Mouse (Mus musculus) brain, adult 2 months (tissue): ENCODE data around the gene Ube2i.

ENCODE experiments used
- DNase-seq: peaks from one replicate; pipeline ENCODE4 v3.0.0; 2011; ENCODE audit warnings: low read depth, low spot score

Ube2i gene

DNA sequence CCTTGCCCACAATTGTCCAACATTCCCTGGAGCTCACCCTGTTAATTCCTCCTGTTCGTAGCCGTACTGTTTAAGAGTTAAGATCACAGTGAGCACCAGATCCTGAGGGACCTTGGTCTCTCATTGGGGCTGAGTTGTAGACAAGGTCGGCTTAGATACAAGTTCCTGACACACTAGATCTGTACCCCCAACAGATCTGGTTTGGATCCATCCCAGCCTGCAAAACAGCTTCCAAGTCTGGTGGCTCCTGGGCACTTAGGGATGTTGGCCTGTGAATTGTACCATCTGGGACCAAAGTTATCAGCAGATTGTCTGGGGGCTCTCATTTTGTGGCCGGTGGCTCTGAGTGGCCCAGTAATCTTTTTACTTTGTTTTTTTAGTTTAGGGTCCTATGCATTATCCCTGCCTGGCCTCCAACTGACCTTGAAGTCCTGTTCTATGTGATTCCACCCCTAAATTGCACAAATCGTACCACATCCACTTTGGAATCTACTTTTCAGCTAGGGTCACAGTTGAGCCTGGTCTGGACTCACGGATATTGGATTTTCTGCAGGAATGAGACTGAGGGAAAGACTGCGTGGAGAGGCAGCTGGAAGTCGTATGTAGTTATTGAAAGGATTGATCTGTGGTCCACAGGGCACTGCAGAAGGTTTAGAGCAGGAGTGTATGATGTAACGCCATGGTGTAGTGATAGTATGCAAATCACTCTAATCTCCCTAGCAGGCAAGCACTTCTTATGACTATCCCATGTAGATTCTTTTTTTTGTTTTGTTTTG, at the start of gene Ube2i:
Ube2i (minus strand) TSS at position 52 of the 776 bp plus-strand sequence.
- DNase-seq = no peak

DNA sequence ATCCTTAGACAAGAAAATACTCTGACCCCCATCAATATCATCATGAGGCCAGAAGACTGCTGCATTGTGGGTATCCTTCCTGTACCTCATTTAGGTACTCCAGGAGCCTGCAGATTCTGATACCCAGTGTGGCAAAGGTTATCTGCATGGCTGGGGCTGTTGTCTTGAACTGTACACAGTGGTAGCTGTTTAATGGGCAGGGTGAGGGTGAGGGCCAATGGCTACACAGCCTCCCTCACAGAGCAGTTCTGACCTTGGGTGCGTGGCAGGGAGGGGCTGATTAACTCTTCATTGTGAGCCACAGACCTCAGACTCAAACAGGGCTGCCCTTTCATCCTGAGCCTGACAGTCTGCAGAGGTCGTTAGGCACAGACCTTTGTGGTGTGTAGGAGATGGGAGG, 48.5 kb upstream of the Ube2i start:
- no peak for DNase-seq

DNA sequence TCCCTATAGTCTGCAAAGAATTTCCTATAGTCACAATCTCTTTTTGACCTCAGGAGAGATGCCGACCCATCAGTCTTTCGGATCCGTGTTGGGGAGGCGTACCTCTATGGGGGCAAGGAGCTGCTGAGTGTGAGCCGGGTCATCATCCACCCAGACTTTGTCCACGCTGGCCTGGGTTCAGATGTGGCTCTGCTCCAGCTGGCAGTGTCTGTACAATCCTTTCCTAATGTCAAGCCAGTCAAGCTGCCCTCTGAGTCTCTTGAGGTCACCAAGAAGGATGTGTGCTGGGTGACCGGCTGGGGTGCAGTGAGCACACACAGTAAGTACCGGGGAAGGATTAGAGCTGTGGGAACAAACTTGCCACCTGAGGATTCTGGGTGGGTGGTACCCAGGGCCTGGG, 46.4 kb upstream of the Ube2i start:
- no peak for DNase-seq

DNA sequence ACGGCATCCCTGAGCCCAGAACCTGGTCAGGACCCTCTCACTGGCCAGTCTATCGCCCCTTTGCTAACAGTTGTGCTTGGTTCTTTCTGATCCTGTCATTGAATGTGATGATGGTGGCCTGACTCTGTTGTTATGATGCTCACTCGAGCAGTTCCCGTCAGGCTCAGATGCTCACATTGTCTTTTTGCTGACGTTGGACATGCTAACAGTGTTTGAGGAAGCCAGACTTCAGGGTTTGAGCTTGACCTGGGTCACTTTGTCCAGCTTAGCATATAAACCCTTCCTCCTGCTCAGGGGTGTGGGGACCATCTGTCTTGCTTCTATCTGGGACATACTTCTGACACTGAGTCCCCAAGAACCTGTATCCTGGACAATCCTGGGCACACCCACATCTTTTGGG, 43.9 kb upstream of the Ube2i start, which contains the start of gene Prss29:
Prss29 (plus strand) TSS at position 301 of the 400 bp plus-strand sequence.
- DNase-seq = no peak

DNA sequence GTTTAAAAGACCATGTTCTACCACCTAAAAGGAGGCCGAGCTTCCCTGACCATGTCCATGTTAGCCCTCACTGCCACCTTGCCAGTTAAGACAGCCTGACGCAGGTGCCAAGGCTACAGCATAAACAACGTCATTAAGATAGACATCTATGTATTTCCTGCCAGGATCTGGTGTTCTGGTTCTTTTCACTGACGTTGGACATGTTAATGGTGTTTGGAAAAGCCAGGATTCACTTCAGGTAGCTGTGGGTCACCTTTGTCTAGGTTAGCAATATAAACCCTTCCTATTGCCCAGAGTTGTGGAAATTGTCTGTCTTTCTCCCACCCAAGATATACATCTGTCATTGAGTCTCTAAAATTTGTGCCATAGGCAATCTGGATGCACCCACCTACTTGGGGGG, 33.9 kb upstream of the Ube2i start, which contains the start of gene Prss28:
Prss28 (plus strand) TSS at position 301 of the 400 bp plus-strand sequence.
- no peak for DNase-seq

DNA sequence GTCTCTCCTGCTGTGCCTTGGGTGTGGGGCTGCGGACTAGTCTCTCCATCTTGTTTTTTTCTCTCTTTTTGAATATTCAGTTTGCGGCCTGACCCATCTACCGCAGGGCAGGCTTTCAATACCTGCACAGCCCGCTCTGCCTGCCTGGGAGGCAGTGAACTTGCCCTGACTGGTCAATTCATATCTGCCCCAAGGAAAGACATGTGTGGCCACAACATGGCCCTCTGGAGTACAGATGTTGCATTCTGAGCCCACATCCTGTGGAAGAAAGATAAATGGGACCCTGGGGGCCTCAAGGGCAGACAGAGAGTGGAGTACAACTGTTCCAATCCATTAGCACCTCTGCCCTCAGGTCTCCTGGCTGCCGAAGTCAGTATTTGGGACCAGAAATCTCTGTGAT, 23.7 kb upstream of the Ube2i start, which contains the start of gene Prss34:
Prss34 (plus strand) TSS at position 301 of the 400 bp plus-strand sequence.
- DNase-seq = no peak

DNA sequence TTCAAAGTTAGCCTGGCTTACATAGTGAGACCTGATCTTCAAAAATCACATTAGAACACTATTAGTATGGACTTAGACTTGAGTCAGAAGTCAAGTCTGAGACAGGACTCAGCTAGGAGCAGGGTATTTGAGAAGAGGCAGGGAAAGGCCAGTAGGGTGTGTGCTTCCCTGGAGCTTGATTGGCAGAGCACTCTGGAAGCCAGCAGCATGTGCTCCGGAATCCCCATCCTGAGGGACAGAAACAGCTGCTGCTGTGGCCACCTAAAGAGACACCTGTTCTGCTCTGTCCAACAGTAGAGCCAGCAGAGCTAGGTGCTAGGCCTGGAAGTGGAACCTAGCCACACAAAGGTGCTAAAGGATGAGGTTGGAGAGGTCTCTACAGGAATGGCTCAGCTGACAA, 19.7 kb upstream of the Ube2i start:
- DNase-seq = no peak

DNA sequence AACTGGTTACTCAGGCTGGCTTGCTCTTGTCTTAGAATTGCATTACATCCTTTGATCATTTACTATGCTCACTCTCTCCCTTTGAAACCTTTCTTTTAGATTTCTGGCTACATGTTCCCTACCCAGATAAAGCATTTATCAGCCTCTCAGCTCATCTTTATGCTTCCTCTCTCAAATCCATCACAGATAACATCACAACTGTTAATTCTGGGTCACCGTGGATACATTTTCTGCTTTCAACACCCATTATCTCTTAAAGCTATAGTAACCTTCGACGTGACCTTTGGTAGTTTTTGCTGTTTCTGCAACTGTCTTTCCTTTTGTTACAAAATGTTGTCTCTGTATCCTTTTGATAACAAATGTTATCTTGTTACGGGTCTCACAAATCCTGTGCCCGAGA, 19.1 kb upstream of the Ube2i start:
- DNase-seq = no peak

DNA sequence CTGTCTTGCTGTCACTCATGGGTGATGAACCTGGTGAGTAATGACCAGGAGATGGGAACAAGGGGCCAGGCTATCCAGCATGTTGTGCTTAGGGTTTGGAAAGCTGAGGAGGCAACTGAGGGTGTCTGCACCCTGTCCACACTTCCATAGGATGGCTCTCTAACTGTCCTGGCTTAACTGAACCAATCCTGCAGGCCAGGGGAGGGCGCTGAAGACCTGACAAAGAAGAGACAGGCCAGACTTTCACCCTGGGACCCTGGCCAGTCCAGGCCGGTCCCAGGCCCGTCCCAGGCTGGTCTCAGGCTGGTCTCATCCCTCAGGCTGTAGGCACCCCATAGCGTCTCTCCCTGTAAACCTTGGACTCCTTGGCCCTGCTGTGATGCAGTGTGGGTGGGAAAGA, 16.0 kb upstream of the Ube2i start:
- no peak for DNase-seq

DNA sequence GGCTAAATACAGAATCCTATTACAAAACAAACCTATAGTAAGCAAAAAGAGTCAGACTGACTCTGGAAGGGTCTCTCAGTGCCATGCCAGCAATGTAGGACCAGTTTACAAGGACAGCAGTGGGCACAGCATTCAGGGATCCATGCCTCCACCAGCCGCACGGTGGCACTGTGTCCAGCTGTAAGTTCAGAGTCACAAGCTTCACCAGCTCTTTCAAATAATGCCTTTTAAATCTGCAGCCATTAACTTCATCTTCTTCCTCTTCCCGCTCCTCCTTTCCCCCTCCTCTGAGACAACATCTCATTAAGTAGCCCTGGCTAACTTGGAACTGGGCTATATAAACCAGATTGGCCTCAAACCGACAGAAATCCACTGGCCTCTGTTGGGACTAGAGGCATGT, 14.4 kb upstream of the Ube2i start:
- DNase-seq = peak; percentile 69

DNA sequence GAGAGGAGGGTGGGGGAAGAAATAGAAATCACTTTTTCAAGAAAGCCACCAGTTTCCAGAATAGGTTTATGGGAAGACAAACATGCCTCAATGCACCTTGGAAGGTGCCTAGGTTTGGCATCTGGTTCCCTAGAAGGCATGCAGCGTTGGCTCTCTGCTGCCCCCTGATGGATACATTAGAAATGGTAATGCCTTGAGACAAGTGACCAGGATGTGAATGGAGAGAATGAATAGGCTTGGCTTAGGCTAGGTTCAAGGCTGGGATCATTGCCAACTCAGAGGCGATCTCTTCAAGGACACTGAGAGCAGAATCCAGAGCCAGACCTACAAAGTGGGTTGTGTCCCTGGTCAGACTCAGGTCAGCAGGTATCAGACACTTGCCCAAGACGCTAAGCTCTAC, 10.6 kb upstream of the Ube2i start:
- DNase-seq = peak; percentile 90

DNA sequence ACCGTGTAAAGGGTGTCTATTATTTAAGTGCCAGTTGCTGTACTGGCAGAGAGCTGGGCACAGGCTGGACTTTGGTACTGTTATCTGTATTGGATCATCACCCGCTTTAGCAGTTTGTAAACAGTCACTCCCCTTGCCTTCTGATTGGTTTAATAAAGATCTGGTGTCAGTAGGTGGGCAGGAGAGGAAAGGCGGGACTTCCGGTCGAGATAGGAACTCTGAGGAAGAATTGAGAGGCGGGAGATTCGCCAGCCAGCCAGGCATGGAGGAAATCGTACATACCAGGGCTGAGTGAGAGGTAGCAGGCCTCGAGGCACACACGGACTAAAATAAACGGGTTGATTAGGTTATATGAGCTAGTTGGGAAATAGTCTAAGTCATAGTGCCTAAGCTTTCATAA, 7.7 kb upstream of the Ube2i start:
- DNase-seq = peak; percentile 32

DNA sequence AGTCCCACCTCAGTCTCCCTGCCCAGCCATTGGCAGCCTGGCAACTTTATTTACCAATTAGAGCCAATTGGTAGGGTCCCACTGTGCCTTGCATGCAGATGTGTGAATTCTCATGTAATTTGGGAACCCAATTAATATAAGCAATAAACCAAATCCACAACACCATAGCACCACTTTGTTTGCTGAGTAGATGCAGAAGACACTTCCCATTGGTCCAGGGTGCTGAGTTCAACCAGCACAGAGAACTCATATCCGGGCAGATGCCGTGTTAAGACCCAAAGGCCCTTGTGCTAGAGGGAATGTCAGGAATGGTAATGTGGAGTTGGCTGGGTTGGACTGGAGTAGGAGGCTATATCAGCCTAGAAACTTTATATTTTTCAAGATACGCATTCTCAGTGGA, 1.4 kb upstream of the Ube2i start:
- no peak for DNase-seq

DNA sequence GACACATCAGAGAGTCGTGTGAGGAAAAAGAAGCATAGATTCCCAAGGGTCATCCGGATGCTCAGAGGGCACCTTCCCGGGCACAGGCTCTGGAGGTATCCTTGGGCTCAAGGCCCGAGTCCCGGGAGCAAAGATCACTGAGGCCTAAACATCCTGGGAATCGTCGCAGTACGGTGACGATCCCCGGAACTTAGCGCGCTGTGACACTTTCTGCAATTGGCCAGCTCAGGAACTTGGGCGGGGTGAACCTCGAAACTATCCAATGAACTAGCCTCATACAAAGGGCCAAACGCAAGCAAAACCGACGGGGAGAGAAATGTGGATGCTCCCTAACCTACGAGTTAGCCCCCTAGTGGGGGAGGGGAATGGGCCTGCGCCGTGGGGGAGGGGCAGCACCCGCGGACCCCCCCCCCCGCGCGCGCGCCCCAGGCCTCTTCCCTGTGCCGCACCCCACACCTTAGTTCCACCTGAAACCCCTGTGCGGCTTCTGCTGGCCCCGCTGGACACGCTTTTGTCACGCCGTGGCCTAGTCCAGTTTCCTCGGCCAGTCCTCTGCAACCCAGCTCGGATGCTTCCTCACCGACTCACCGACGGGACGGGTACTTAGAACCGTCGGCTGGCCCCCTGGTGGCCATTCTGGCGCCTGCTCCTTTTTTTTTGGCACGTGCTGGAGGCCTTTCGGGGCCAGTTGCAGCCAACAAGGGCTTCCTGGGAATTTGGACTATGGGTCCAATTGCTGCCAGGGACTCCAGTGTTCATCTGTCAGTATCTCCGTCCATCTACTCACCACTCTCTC, 518 bp downstream of the Ube2i start:
- DNase-seq = peak; percentile 99

DNA sequence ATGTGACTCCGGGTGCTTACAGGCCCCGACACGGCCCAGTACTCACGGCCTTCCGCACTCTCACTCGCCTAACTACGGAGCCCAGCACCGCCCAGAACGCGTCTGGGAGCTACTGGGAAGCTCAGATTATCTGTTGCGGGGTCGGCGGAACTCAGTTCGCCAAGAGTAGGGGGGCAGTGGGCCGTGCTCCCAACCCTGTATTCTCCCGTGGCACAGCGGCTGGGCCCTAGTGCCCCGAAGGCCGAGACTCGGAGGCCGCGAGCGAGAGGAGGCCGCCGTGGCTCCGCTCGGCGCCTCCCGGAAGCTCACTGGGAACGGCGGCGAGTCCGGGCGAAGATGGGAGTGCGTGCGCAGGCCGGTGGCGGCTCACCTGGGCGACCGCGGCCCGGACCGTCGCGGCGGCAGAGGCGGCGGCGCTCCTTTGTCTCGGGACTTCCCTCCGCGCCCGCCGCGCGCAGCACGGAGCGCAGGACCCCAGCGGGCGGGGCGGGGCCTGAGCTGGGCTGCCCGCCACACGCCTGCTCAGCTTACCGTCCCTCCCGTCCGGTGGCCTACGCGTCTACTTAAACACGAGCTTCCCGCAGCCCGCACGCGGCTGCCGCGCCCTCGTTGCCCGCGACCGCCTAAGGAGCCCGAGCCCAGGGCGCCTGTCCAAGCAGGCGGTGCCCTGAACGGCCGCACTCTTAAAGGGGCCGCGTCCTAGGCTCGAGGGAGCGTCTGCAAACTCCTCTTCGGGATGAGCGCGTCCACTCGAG, 1.3 kb downstream of the Ube2i start:
- DNase-seq = peak; percentile 97

DNA sequence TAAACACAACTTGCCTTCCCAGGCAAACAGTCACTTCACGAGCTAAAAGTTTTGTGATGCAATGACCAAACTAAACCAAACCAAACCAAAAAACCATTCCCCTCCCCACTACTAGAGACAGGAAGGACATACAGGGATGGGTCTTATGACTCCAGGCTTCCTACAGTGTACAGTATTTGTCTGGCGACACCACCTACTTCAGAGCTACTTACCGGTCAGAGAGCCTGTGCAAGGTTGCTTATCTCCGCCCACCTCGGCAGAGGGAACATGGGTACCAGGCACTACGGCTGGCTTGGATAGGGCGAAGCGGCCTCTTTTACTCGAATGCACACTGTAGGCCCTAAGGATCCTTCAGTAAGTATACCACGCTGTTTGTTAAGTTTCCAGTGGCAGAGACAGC, 2.1 kb downstream of the Ube2i start:
- no peak for DNase-seq

DNA sequence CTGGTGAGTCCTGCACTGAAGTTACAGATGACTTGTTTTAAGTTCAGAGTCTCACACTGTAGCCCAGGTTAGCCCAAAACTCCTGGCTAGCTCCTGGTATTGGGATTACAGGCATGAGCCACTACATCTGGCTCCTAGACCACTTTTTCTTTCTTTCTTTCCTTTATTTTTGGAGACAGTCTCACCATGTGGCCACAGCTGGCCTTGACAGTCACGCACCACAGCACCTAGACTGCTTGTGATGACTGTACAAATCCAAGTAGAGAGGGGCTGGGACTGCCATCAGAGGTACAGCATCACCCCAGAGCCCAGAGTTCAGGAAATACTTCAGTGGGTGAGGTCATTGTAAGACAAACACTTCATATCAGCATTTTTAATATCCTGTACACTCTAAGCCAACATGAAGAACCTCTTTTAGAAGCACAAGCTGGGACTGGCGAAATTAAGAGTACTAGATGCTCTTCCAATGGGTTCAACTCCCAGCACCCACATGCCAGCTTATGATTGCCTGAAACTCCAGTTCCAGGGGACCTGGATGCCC, 3.6 kb downstream of the Ube2i start:
- no peak for DNase-seq

DNA sequence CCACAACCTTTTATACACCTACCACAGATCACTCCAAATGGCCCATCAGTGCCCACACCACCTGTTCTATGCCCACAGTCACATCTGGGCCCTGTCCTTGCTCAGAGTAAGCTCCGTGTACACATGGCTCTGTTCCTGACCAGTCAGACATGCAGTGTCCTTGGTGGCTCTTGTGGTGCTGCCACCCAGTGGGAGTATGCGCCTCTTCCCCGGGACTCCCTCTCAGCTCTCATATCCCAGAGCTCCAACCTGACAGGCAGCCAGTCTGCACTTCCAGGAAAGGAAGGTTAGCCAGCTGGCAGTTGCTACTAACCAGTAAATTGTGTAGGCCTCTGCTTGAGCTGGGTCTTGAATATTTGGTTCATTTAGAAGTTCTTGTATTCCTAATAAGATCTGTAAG, 10.0 kb downstream of the Ube2i start:
- peak; percentile 76 for DNase-seq

DNA sequence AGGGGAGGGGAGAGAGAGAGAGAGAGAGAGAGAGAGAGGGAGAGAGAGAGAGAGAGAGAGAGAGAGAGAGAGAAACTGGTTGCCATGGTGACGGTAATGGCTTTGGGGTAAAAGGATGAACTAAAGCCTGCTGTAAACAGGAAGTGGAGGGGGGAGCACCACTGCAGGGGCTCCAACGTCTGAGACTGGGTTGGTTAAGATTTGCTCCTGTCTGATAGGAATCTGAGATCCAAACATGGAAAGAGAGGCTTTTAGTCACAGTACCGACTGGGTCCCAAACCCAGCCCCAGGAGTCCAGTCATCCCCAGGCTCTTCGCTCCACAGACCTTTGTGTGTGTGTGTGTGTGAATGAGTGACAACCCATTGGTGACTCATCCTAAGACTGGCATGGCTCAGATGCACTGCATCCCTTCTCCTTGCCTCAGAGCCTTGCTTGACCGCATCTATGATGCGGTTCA, 16.6 kb downstream of the Ube2i start:
- DNase-seq = peak; percentile 47

DNA sequence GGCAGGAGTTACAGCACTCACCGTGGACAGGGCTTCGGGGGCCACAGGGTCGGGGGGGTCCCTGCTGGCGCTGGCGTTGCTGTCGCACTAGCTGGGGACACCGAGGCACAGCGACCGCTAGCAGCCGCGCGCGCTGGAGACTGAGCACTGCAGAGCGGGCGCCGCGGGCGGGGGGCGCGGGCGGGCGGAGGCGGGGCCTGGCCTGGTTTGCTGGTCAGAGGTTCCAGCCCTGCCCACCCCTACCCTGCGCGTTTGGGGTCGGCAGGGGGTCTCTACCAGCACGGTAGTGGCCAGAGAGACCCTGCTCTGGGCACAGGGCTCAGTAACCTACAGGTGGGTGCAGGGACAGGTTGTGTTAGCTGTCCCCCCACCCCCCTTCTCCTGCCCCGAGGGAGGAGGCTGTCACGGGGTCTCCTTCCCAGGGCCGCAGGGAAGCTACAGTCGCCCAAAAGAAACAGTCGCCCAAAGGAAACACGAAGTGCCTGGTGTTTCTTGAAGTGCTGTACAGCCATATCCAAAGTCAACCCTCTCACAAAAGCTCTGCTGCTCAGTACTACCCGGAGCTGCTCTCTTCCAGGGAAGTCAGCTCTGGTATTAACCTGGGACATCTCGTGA, 18.2 kb downstream of the Ube2i start, which contains the start of gene Baiap3:
Baiap3 (minus strand) TSS at position 225 of the 615 bp plus-strand sequence.
- no peak for DNase-seq

DNA sequence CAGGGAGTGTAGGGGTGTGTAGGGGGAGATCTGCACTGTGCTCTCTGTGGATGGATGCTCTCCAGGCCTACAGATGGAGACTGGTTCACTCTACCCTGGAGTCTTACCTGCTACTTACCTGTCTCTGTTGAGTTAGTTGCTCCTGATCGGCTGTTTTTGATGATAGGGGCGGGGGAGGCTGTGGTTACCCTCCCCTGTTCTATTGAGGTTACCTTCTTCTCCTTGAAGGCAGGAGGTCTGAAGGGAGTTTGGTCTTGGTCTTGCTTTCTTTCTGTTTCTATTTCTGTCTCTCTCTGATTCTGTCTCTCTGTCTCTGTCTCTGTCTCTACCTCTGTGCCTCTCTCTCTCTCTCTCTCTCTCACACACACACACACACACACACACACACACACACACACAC, 19.3 kb downstream of the Ube2i start:
- DNase-seq = no peak
